Mouse (Mus musculus) liver, adult 2 months (tissue): ENCODE data around the gene Samd4b.

ENCODE experiments used
- CTCF ChIP-seq: fragments of 200-500 bp; IDR thresholded peaks from 2 replicates; pipeline ENCODE4 v1.5.1; 2011; ENCODE audit warnings: low read depth, low read length, control low read depth
- POLR2A ChIP-seq: fragments of 200-500 bp; IDR thresholded peaks from 2 replicates; pipeline ENCODE4 v1.6.1; 2011; ENCODE audit warnings: low read length, control low read depth; ENCODE audit not compliant: insufficient read depth; ENCODE audit errors: extremely low read depth

DNA sequence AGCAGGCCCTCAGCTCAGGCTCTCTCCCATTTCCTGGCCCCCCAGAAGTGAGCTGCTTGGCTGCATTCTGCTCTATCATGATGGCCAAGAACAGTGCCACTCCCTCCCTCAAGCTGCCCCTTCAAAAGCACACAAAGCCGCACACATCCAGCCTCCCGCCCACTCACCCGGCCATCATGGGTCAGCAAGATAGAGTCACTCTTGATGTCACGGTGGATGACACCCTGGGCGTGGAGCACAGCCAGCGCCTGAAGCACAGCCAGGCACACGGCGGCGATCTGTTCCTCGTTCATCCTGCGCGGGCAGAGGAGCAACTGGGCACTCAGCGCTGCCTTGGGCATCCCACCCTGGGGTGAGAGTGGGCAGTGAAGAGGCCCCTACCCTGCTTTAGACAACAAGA lies 35.6 kb downstream of the Samd4b start:
- no peak for TF ChIP-seq CTCF
- TF ChIP-seq POLR2A: no peak
